Mouse (Mus musculus): ENCODE data around the gene Slc38a1.
A peak's percentile ranks its signal among the peaks of the same experiment; 100 is the strongest.
"Not testable (repeated sequence)": the region's sequence is repeated elsewhere in the genome, so short reads cannot be mapped to it uniquely, and the experiment has no call there.

Gene Slc38a1

GRCm38 (mm10) chr15:96658275-96658602, 15.5 kb upstream of the Slc38a1 start:
- no peak for DNase-seq (ENCODE audit: low read depth)

- DNase-seq (ENCODE audit: low read depth): no peak
These were observed 15.0 kb upstream of the Slc38a1 start for GRCm38 (mm10) chr15:96657576-96658274.

GRCm38 (mm10) chr15:96655514-96655913, 12.8 kb upstream of the Slc38a1 start:
- no peak for DNase-seq (ENCODE audit: low read depth)

GRCm38 (mm10) chr15:96654714-96655113, 12.0 kb upstream of the Slc38a1 start:
- no peak for DNase-seq (ENCODE audit: low read depth)

GRCm38 (mm10) chr15:96653011-96653410, 10.3 kb upstream of the Slc38a1 start:
- no peak for DNase-seq (ENCODE audit: low read depth)

- no peak for DNase-seq (ENCODE audit: low read depth)
These were observed 9.8 kb upstream of the Slc38a1 start for GRCm38 (mm10) chr15:96652531-96652930.

GRCm38 (mm10) chr15:96647376-96647775, 4.7 kb upstream of the Slc38a1 start:
- DNase-seq (ENCODE audit: low read depth): no peak

GRCm38 (mm10) chr15:96641821-96642435, 785 bp downstream of the Slc38a1 start:
- DNase-seq (ENCODE audit: low read depth): peak; percentile 40

- peak; percentile 39 for DNase-seq (ENCODE audit: low read depth)
These were observed 1.4 kb downstream of the Slc38a1 start for GRCm38 (mm10) chr15:96641111-96641820.

GRCm38 (mm10) chr15:96640291-96640985, 2.3 kb downstream of the Slc38a1 start:
- DNase-seq (ENCODE audit: low read depth): peak; percentile 69

- no peak for DNase-seq (ENCODE audit: low read depth)
These were observed 3.1 kb downstream of the Slc38a1 start for GRCm38 (mm10) chr15:96639630-96640029.

GRCm38 (mm10) chr15:96638656-96639055, 4.1 kb downstream of the Slc38a1 start:
- DNase-seq (ENCODE audit: low read depth): no peak

- DNase-seq (ENCODE audit: low read depth): no peak
These were observed 4.5 kb downstream of the Slc38a1 start for GRCm38 (mm10) chr15:96638173-96638572.

GRCm38 (mm10) chr15:96634670-96635405, 7.9 kb downstream of the Slc38a1 start:
- no peak for DNase-seq (ENCODE audit: low read depth)

- no peak for DNase-seq (ENCODE audit: low read depth)
These were observed 10.5 kb downstream of the Slc38a1 start for GRCm38 (mm10) chr15:96632201-96632600.

GRCm38 (mm10) chr15:96631107-96631718, 11.5 kb downstream of the Slc38a1 start:
- no peak for DNase-seq (ENCODE audit: low read depth)

GRCm38 (mm10) chr15:96628256-96628655, 14.5 kb downstream of the Slc38a1 start:
- DNase-seq (ENCODE audit: low read depth): no peak

- no peak for DNase-seq (ENCODE audit: low read depth)
These were observed 15.8 kb downstream of the Slc38a1 start for GRCm38 (mm10) chr15:96626871-96627270.

- DNase-seq (ENCODE audit: low read depth): not testable (repeated sequence)
These were observed 17.7 kb downstream of the Slc38a1 start for GRCm38 (mm10) chr15:96625012-96625411.

- DNase-seq (ENCODE audit: low read depth): no peak
These were observed 20.3 kb downstream of the Slc38a1 start for GRCm38 (mm10) chr15:96622376-96622775.

GRCm38 (mm10) chr15:96621686-96622085, 21.0 kb downstream of the Slc38a1 start:
- no peak for DNase-seq (ENCODE audit: low read depth)

Measured in c-Kit-positive CD71-positive TER-119-negative erythroid progenitor cells, embryonic 14.5 days (primary cell).